Mouse (Mus musculus): ENCODE measurements around the gene Tmem54.

Gene Tmem54

DNA sequence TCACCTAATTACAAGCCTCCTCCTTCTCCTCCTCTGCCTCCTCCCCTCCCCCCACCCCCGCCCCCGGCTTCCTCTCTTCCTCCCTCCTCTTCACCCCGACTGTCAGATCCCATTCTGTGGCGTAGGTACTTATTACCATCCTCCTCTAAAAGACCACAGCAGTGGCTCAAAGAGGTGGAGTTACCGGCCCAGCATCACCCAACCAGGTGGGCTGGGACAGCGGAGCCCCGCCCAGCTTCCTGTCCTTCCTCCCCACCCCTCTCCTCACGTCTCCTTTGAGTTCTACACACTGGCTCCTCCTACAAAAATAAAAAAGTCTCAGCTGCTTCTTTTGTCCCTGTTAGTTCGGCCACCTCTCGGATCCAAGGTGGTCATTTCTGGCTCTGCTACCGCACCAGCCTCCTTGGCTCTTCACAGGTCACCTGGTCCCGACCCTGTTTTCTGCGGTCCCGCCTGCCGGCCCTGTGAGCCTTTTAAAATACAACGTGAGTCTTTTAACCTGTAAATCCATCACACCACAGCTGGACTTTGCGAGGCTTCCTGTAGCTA lies 25.5 kb downstream of the Tmem54 start:
- DNase-seq = no peak

GRCm38 (mm10) chr4:129134799-129135585 lies 29.6 kb downstream of the Tmem54 start:
- DNase-seq = peak; percentile 86

GRCm38 (mm10) chr4:129135637-129136036 lies 30.3 kb downstream of the Tmem54 start:
- no peak for DNase-seq

DNA sequence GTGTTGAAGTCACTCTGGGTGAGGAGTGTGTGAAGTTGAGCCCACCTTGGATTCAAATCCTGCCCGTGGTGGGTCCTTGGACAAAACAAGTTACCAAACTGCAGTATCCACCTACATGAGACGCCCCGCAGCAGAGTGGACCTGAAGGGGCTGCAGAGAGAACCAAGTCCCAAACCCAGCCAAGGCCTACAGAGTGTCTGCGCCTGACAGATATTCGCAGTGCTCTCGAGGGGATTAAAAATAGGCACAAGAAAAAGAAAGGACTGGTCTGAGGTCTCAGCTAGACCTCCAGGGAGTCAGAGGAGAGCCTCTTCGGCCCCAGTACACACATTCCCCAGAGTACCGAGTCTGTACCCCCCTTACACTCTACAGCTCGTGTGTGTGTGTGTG lies 30.8 kb downstream of the Tmem54 start:
- DNase-seq = no peak

DNA sequence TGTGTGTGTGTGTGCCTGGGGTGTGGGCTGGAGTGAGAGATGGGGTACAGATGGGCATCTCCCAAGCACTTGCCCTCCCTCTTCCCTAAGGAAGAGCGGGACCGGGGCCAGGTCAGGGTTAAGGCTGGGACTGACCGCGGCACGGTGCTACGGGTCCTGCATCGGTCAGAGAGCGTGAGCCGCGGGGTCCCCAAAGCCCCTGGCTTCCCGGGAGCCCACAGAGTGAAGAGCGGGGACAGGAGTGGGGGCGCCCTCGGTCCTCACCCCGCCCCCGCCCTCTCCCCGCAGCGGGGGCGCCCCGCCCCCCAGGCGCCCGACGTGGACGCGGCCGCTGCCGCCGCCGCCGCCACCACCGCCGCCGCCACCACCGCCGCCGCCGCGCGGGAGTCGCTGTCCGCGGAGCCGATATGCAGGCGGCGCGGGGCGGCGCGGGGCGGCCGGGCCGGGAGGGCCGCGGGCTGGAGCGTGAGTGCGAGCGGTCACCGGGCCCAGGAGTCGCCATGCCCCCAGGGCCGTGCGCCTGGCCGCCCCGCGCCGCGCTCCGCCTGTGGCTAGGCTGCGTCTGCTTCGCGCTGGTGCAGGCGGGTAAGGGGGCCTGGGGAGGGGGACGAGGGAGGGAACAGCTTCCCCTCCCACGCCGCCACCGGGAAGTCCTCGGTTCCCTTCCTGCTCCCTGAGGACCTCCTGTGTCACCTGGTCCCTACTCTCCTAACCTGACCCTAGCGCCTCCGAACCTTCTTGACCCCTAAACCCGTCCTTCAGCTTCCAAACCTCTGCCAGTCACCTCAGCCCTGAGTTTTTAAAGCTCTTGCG lies 31.4 kb downstream of the Tmem54 start, which contains the start of gene Fndc5:
Gene Fndc5, plus strand, starts transcription at position 421 of the 813 bp plus-strand sequence.
- DNase-seq = no peak

DNA sequence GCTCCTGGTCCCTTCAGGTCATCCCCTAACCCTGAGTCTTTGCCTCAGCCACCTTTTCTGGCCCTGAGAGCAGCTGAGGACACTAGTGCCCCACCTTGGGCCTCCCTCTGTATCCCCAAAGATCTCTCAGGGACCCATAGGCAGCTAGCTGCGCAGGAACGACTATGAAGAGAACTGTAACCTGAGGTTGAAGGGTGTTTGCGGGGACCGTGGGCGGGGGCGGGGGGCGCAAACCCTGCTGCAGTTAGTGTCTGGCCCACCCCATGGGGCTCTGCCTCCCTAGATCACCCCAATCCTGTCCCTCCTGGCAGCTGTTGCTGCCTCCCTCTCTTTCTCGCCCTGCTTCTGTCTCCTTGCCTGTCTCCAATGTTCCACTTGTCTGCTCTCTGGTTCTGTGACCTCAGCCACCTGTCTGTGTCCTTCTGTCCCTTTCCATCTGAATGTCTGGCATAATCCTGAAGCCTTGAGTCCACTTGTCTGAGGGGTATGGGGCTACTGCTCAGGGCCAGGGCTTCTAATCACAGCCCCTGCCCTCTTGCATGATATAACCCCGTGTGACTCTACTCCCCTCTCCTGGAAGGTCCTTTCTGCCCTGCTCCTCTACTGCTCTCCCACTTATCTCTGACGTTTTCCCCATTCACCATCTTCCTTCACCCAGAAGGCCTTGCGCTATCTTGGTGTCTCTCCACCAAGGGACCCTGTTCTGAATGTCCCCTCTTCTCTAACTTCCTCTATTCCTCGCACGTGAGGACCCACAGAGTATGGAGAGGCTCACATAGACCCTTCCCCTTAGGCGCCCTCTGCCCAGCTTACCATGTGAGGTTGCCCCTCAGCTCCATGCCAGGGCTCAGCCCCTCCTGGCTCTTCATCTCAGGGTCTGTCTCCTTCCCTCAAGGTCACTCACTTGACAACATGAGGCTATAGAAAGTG lies 32.3 kb downstream of the Tmem54 start:
- no peak for DNase-seq

DNA sequence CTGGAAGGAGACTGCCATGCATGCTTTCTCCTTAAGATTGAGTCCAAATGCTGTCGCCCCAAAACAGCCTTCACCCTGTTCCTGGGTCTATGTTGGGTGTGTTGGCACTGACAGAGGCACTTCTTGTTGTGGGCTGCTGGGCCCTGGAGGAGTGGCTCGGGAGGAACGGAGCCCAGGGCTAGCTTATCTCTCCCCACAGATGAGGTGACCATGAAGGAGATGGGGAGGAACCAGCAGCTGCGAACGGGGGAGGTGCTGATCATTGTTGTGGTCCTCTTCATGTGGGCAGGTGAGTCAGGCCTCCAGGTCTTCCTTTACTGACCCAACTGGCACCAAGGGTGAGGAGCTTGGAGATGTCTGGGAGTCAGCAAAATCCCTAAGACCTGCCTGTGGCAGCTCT lies 34.3 kb downstream of the Tmem54 start:
- no peak for DNase-seq

DNA sequence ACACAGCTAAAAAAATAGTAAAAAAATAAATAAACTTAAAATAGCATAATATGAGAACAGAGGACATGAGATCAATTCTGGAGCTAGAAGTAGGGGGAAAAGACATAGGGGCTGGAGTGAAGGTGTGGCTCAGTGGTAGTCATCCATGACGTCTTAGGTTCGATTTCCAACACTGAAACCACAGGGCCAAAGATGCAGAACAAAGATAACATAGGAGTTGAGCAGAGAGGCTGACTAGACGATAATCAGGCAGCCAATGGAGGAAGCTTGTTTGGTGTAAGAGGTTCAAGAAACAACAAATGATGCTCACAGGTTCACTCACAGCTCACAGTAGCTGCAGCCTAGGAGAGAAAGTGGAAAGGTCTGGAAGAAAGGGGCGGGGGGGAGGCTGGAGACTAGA lies 35.5 kb downstream of the Tmem54 start:
- no peak for DNase-seq

GRCm38 (mm10) chr4:129141560-129142438 lies 36.5 kb downstream of the Tmem54 start:
- DNase-seq = no peak

GRCm38 (mm10) chr4:129142439-129143045 lies 37.2 kb downstream of the Tmem54 start:
- no peak for DNase-seq

DNA sequence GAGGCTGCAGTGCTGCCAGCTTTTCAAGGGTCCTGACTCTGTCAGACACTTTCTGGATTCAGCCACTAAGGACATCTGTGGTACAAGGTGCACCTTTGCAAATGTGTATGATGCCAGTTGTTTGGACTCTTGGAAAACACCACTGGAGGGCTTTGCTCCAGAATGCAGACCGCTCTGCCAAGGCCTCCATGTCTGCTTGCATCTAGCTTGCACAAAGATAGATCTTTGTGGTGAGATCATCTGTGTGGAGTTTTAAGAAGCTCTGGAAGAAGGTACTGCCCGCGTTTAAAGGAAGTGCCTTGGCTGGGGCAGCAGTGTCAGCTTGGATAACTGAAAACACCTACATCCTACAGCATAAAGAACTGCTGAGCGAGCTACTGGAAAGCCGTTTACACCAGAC lies 38.2 kb downstream of the Tmem54 start:
- DNase-seq = no peak

DNA sequence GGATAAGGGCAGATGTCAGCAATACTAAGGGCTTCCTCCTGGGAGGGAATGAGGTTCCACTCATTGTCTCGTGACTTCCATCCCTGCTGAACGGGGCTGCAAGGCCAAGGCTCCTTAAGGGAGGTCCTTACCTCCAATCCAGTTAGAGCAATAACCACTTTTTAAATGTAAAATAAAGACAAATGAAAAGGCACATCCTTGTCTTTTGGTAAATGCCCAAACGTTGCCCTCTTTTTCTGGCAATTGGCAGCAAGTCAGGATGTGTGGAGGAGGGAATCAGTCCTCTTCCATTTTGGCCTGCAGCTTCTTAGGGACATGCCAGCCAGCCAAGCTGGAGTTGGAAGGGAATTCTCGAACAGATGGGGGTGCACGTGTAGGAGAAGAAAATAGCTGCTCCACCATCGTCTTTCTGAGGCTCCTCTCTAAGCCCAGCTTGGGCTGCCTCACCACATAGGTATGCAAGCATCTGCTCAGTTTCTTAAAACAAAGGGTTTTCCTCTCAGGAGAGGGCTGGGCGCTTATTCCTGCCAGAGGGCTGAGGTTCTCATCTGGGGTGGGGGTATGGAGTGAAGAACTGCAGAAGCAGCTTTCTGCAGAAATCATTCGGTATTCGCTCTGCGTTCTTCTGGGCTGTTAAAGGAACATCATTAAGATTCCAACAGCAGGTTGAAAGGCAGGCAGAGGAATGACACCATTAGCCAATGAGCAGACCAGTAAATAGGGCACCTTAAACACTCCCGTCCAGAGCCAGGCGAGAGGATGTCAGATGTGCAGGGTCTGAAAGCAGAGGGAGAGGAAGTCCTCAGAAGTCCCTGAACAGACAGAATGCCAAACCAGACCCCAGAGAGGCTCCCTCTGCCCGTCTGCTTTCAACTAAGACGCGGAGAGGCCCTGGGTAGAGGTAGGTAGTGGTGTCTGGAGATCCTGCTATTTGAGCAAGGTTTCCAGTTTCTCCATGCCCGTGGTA lies 39.3 kb downstream of the Tmem54 start:
- DNase-seq = no peak

DNA sequence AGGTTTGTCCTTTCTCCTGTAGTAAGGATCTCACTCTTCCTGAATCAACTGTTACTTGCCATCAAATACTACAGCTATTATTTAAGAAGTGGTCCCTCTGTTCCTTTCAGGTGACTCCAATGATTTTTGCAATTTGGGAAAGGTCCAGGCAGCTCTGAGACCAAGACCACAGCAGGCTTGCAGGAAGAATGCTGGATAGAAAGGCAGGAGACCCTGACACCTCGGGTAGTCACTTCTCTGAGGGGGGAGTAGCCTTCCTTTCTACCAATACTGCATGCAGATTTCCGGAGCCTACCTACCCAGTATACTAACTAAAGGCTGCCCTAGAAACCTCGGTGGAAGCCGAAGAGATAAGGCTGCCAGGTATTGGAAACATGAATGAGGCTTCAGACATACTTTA lies 40.1 kb downstream of the Tmem54 start:
- DNase-seq = no peak

GRCm38 (mm10) chr4:129145943-129146342 lies 40.6 kb downstream of the Tmem54 start:
- no peak for DNase-seq

GRCm38 (mm10) chr4:129146392-129146791 lies 41.0 kb downstream of the Tmem54 start:
- no peak for DNase-seq

- DNase-seq = no peak
Measured at GRCm38 (mm10) chr4:129147552-129148103, 42.3 kb downstream of the Tmem54 start.

DNA sequence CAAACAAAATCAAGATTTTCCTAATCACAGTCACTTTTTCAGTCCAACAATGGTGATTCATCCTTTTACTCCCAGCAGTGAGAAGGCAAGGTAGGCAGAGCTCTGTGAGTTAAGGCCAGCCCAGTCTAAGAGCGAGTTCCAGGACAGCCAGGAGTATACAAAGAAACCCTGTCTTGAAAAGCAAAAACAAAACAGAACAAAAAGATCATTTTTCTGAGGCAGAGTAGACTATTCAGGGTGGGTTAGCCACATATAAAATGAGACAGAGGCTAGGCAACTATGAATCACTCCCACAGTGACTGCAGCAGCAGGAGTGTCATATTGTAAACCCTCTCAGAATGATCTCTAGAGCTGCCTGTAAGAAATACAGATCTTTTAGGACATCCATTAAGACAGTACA lies 44.0 kb downstream of the Tmem54 start:
- DNase-seq = no peak

- DNase-seq = no peak
Measured at GRCm38 (mm10) chr4:129151276-129151811, 46.0 kb downstream of the Tmem54 start.

- no peak for DNase-seq
Measured at GRCm38 (mm10) chr4:129157541-129157940, 52.2 kb downstream of the Tmem54 start.
